Comparison of ENCODE assay signal across 12 mouse cellular contexts in genomic region chr7:75686046-75686826, GRCm38 (mm10).
DNase-seq lines count a peak whose midpoint lies in the region; ATAC-seq and TF ChIP-seq lines count a peak whose summit lies in the region.
"Had no signal": no experiment of that assay in that cellular context is flagged by ENCODE, and none has a peak within 500 bp of the region (broad histone marks: within the 10 kb centered on the region; RNA-seq: fewer than 3 reads in every experiment).

No protein-coding gene starts in this region.

- H3K36me3 ChIP-seq in lung, postnatal 0 days (ENCODE audit: insufficient read depth, low read length): peaks cover 29% of the 10 kb centered on the region
- peaks cover 20 to 44% of the 10 kb centered on the region in 2 experiments for H3K36me3 ChIP-seq in CH12.LX (replicated peaks in 1 of 2; ENCODE audit: control insufficient read depth in 1 of 2, insufficient read depth in 1 of 2, low read length in 1 of 2)
- 0 out of 2 replicates have a peak, but pooled peaks cover 3% of the 10 kb centered on the region for H3K36me3 ChIP-seq in hindbrain, embryonic 14.5 days (replicated peaks; ENCODE audit: control insufficient read depth, insufficient read depth)

- no peak for TF ChIP-seq EP300 in lung, postnatal 0 days (IDR thresholded peaks at IDR 0.05)
- peak; percentile 90 for TF ChIP-seq EP300 in CH12.LX (IDR thresholded peaks at IDR 0.05; ENCODE audit: low read length)

- no peak overlapping the region for H3K27ac ChIP-seq in lung, postnatal 0 days (ENCODE audit: low read length)
- peak overlapping the region; percentile 90 for H3K27ac ChIP-seq in CH12.LX (ENCODE audit: insufficient read depth, low read depth)
- H3K27ac ChIP-seq in hindbrain, embryonic 14.5 days: no peak overlapping the region
- H3K27ac ChIP-seq: hindbrain, embryonic 15.5 days had no signal

- H3K9ac ChIP-seq in lung, postnatal 0 days (replicated peaks; ENCODE audit: low read depth): no peak overlapping the region
- H3K9ac ChIP-seq in CH12.LX (ENCODE audit: insufficient read depth, low read depth): peak overlapping the region; percentile 63
- H3K9ac ChIP-seq in hindbrain, embryonic 14.5 days: no peak overlapping the region
- H3K9ac ChIP-seq: hindbrain, embryonic 15.5 days had no signal

- in situ Hi-C loops in CH12.LX (cut with MboI; ENCODE audit: low pct_ligation_motif_present, low pct_unique_long_range_greater_than_20kb, low sequenced_read_pairs): no loop called here

- no peaks in the 10 kb centered on the region for H3K9me3 ChIP-seq in lung, postnatal 0 days (ENCODE audit: low read length)
- H3K9me3 ChIP-seq in CH12.LX (replicated peaks; ENCODE audit: low read length): no peaks in the 10 kb centered on the region
- no peaks in the 10 kb centered on the region for H3K9me3 ChIP-seq in hindbrain, embryonic 14.5 days (ENCODE audit: control insufficient read depth, low read length)
- H3K9me3 ChIP-seq: hindbrain, embryonic 15.5 days had no signal

- H3K27me3 ChIP-seq in lung, postnatal 0 days (replicated peaks; ENCODE audit: insufficient read depth, low read length): no peaks in the 10 kb centered on the region
- H3K27me3 ChIP-seq in CH12.LX (replicated peaks): no peaks in the 10 kb centered on the region
- H3K27me3 ChIP-seq in hindbrain, embryonic 14.5 days (ENCODE audit: control insufficient read depth, insufficient read depth, low read length): no peaks in the 10 kb centered on the region
- H3K27me3 ChIP-seq: hindbrain, embryonic 15.5 days had no signal

- no peaks in the 10 kb centered on the region for H3K79me2 ChIP-seq in CH12.LX (replicated peaks; ENCODE audit: control insufficient read depth, extremely low read depth, insufficient read depth, poor library complexity, severe bottlenecking)

- H3K4me3 ChIP-seq in lung, postnatal 0 days (ENCODE audit: low read depth, low read length): no peak overlapping the region
- no peak overlapping the region for H3K4me3 ChIP-seq in lung, adult 2 months (replicated peaks; ENCODE audit: extremely low read depth, low read depth, low read length)
- peak overlapping the region in 1 of 3 experiments; percentile 42 for H3K4me3 ChIP-seq in CH12.LX (replicated peaks in 1 of 3; ENCODE audit: low read depth in 2 of 3, low read length in 2 of 3, poor library complexity in 1 of 3)
- H3K4me3 ChIP-seq in hindbrain, embryonic 14.5 days (replicated peaks; ENCODE audit: low read length): no peak overlapping the region
- H3K4me3 ChIP-seq: hindbrain, embryonic 15.5 days had no signal

- WGBS in lung, postnatal 0 days: 75% methylated on average over 7 of the region's 7 CpGs
- WGBS in lung, adult 2 months: 58% methylated on average over 7 of the region's 7 CpGs
- 93% methylated on average over 7 of the region's 7 CpGs for WGBS in hindbrain, embryonic 14.5 days

- dilution Hi-C loops in CH12.LX (cut with MboI; ENCODE audit: extremely low pct_ligation_motif_present, extremely low pct_unique_long_range_greater_than_20kb, low sequenced_read_pairs): no loop called here

- no peak for TF ChIP-seq POLR2A in lung, adult 2 months (IDR thresholded peaks at IDR 0.05; ENCODE audit: borderline replicate concordance, extremely low read depth, low read depth, low read length)
- no peak for TF ChIP-seq POLR2A in CH12.LX (IDR thresholded peaks at IDR 0.05; ENCODE audit: low read depth, low read length)

- H3K4me2 ChIP-seq in lung, postnatal 0 days (replicated peaks; ENCODE audit: low read depth, low read length): no peak overlapping the region
- H3K4me2 ChIP-seq in CH12.LX (ENCODE audit: insufficient read depth, low read depth, poor library complexity, severe bottlenecking): peak overlapping the region; percentile 100
- no peak overlapping the region for H3K4me2 ChIP-seq in hindbrain, embryonic 14.5 days (replicated peaks)
- H3K4me2 ChIP-seq: hindbrain, embryonic 15.5 days had no signal

- no peak for TF ChIP-seq RAD21 in CH12.LX (IDR thresholded peaks at IDR 0.05; ENCODE audit: low read depth, low read length)

- no peak for TF ChIP-seq CTCF in lung, postnatal 0 days (IDR thresholded peaks at IDR 0.05)
- TF ChIP-seq CTCF in lung, adult 2 months (IDR thresholded peaks at IDR 0.05; ENCODE audit: insufficient read depth, low read length): no peak
- TF ChIP-seq CTCF in CH12.LX (conservative IDR thresholded peaks at IDR 0.05 in 1 of 2, IDR thresholded peaks at IDR 0.05 in 1 of 2; ENCODE audit: low read depth in 2 of 2, low read length in 2 of 2): no peak

- no peaks in the 10 kb centered on the region for H3K4me1 ChIP-seq in lung, postnatal 0 days (ENCODE audit: insufficient read depth, low read depth, low read length)
- peaks cover 3% of the 10 kb centered on the region; the same call in 1 of the 2 replicates for H3K4me1 ChIP-seq in lung, adult 2 months (ENCODE audit: control insufficient read depth, insufficient read depth, low read length)
- peaks cover 7 to 59% of the 10 kb centered on the region in 2 experiments for H3K4me1 ChIP-seq in CH12.LX (ENCODE audit: control insufficient read depth in 1 of 2, insufficient read depth in 2 of 2)
- no peaks in the 10 kb centered on the region for H3K4me1 ChIP-seq in hindbrain, embryonic 14.5 days (replicated peaks; ENCODE audit: control insufficient read depth, insufficient read depth, low read length)
- H3K4me1 ChIP-seq: hindbrain, embryonic 15.5 days had no signal

- DNase-seq in lung, postnatal 0 days (ENCODE audit: low spot score): peak; percentile 51
- DNase-seq in lung, adult 2 months: no peak
- peak; percentile 73 for DNase-seq in CH12.LX (ENCODE audit: extremely low read depth)
- peak; percentile 65 for DNase-seq in naive thymus-derived CD4-positive, alpha-beta T cell, adult 2 months (ENCODE audit: low read depth)
- DNase-seq in ovary, postnatal 36 days (ENCODE audit: low spot score): no peak
- no peak for DNase-seq in hindbrain, embryonic 14.5 days (ENCODE audit: low spot score)
- DNase-seq: adrenal gland, postnatal 36 days; cerebellum, postnatal 14 days; gastrocnemius, postnatal 14 days; retina, postnatal 1 day had no signal

- no peak for ATAC-seq in lung, postnatal 0 days
- ATAC-seq in common myeloid progenitor, adult 5-6 weeks (replicated peaks; ENCODE audit: low read depth, poor library complexity, severe bottlenecking): peak; percentile 85
- no peak for ATAC-seq in hindbrain, embryonic 14.5 days (ENCODE audit: low FRiP score)

TF ChIP-seq in CH12.LX, 34 proteins besides CTCF, POLR2A, EP300 and RAD21:
- TF ChIP-seq CHD1 (IDR thresholded peaks at IDR 0.05; ENCODE audit: low read depth, low read length): peak; percentile 18; the same call in 1 of the 2 replicates
- peak; percentile 63; the same call in 1 of the 2 replicates for TF ChIP-seq SIN3A (IDR thresholded peaks at IDR 0.05; ENCODE audit: low read length)
- no peak for TF ChIP-seq NRF1 (IDR thresholded peaks at IDR 0.05; ENCODE audit: low read depth, low read length)
- TF ChIP-seq BHLHE40 (IDR thresholded peaks at IDR 0.05; ENCODE audit: low read depth, low read length): peak; percentile 24; the same call in 1 of the 2 replicates
- TF ChIP-seq MYC (IDR thresholded peaks at IDR 0.05; ENCODE audit: low read depth, low read length): 0 out of 2 replicates have a peak, but pooled peaks have one; percentile 60
- TF ChIP-seq IRF4 (IDR thresholded peaks at IDR 0.05; ENCODE audit: low read depth, low read length): peak; percentile 93
- TF ChIP-seq UBTF (IDR thresholded peaks at IDR 0.05; ENCODE audit: low read depth, low read length): no peak
- TF ChIP-seq MAX (IDR thresholded peaks at IDR 0.05; ENCODE audit: low read length): 0 out of 2 replicates have a peak, but pooled peaks have one; percentile 26
- TF ChIP-seq ETS1 (conservative IDR thresholded peaks at IDR 0.05; ENCODE audit: low read depth, low read length): 0 out of 2 replicates have a peak, but pooled peaks have one; percentile 29
- TF ChIP-seq HCFC1 (IDR thresholded peaks at IDR 0.05; ENCODE audit: low read depth, low read length): no peak
- TF ChIP-seq ELF1 (IDR thresholded peaks at IDR 0.05; ENCODE audit: low read depth, low read length): 0 out of 2 replicates have a peak, but pooled peaks have one; percentile 27

Comparison
In these comparisons a context has a peak if more than half of its experiments do, and no peak if none do; other contexts are left out.
1. DNase-seq: peak in lung, postnatal 0 days (single experiment), CH12.LX (single experiment) and naive thymus-derived CD4-positive, alpha-beta T cell, adult 2 months (single experiment); none in lung, adult 2 months (single experiment), ovary, postnatal 36 days (single experiment) and hindbrain, embryonic 14.5 days (single experiment).